Comparison of ENCODE assay signal across 9 mouse cellular contexts in the genomic region with DNA sequence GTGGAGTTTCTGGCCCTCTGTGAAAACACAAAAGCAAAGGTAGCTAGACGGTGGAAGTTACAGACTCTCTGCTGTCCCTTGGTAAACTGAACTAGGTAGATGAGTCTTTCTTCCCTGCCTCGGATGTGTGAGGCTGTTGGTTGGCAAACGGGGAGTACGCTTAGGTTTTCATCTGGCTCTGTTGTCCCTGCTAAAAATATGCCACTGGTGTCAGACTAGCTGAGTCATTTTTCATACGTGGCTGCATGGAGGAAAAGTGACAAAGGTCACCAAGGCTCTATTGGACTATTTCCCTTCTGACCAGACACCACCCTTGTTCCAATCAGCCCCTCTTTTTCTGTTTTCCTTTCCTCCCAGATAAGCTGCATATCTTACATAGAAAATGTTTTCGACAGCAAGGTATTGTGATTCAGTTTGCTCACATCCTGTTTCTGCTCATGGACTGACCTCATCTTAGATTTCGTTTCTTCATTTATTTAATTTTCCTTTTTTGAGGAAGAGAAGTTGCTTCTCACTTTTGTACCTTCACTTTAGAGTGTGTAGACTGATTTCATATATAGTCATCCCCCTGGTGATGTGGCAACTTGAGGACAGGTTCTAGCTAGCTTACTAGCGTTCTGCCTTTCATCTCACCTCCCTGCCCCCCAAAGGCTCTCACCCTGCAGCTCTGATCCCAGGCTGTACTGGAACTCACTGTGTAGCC. TPM values are rescaled to one million over a fixed set of nuclear protein-coding genes. Genes with fewer than 3 reads are reported as not detected.
DNase-seq lines count a peak whose midpoint lies in the region; ATAC-seq and TF ChIP-seq lines count a peak whose summit lies in the region.
"Had no signal": no experiment of that assay in that cellular context is flagged by ENCODE, and none has a peak within 500 bp of the region (broad histone marks: within the 10 kb centered on the region; RNA-seq: fewer than 3 reads in every experiment).

No protein-coding gene starts in this region.

- DNase-seq in left cerebral cortex, adult 2 months (ENCODE audit: extremely low spot score in 1 of 2, low spot score in 2 of 2): no peak
- no peak for DNase-seq in left cerebral cortex, postnatal 14 days (ENCODE audit: low spot score in 2 of 2)
- DNase-seq in splenic B cell, adult 2 months (ENCODE audit: low read depth, low spot score): peak; percentile 58
- DNase-seq in layer of hippocampus, adult 11-12 months (ENCODE audit: low spot score): no peak
- DNase-seq in thymus, postnatal 14 days: no peak
- DNase-seq in MN1 (ENCODE audit: low spot score): no peak

- no peak overlapping the region for H3K9ac ChIP-seq in kidney, embryonic 15.5 days
- H3K9ac ChIP-seq: forebrain, embryonic 15.5 days had no signal

- peak overlapping the region; percentile 58; the same call in 1 of the 2 replicates for H3K27ac ChIP-seq in left cerebral cortex, adult 2 months
- peak overlapping the region; percentile 81 for H3K27ac ChIP-seq in kidney, embryonic 15.5 days
- H3K27ac ChIP-seq: forebrain, embryonic 15.5 days had no signal

- H3K4me1 ChIP-seq in kidney, embryonic 15.5 days: 0 out of 2 replicates have a peak, but pooled peaks cover 9% of the 10 kb centered on the region
- H3K4me1 ChIP-seq: forebrain, embryonic 15.5 days had no signal

- TF ChIP-seq CTCF in left cerebral cortex, adult 2 months (IDR thresholded peaks at IDR 0.05): no peak

- ATAC-seq in granulocyte monocyte progenitor cell, adult 5-6 weeks (replicated peaks; ENCODE audit: poor library complexity, severe bottlenecking): peak; percentile 73
- no peak for ATAC-seq in kidney, embryonic 15.5 days (replicated peaks; ENCODE audit: low FRiP score)
- ATAC-seq: forebrain, embryonic 15.5 days had no signal

- intact Hi-C loops in left cerebral cortex, adult 2 months (cut with DNase I): no loop called here
- intact Hi-C loops in left cerebral cortex, postnatal 14 days (cut with DNase I): no loop called here

- H3K27me3 ChIP-seq in kidney, embryonic 15.5 days: 0 out of 2 replicates have a peak, but pooled peaks cover 1% of the 10 kb centered on the region
- no peaks in the 10 kb centered on the region for H3K27me3 ChIP-seq in splenic B cell, adult 2 months (ENCODE audit: control insufficient read depth, insufficient read depth, low read length, poor library complexity, severe bottlenecking)
- H3K27me3 ChIP-seq: forebrain, embryonic 15.5 days had no signal

- WGBS in kidney, embryonic 15.5 days: 60% methylated on average over 8 of the region's 8 CpGs

- H3K4me3 ChIP-seq in left cerebral cortex, adult 2 months: no peak overlapping the region
- no peak overlapping the region for H3K4me3 ChIP-seq in kidney, embryonic 15.5 days (replicated peaks)
- H3K4me3 ChIP-seq: forebrain, embryonic 15.5 days had no signal

- H3K36me3 ChIP-seq in kidney, embryonic 15.5 days: no peaks in the 10 kb centered on the region
- H3K36me3 ChIP-seq in splenic B cell, adult 2 months (ENCODE audit: control insufficient read depth, insufficient read depth, low read length, poor library complexity, severe bottlenecking): no peaks in the 10 kb centered on the region
- H3K36me3 ChIP-seq: forebrain, embryonic 15.5 days had no signal

- no peak overlapping the region for H3K4me2 ChIP-seq in kidney, embryonic 15.5 days
- H3K4me2 ChIP-seq: forebrain, embryonic 15.5 days had no signal

- H3K9me3 ChIP-seq in kidney, embryonic 15.5 days (replicated peaks): no peaks in the 10 kb centered on the region
- H3K9me3 ChIP-seq: forebrain, embryonic 15.5 days had no signal

RNA-seq across cellular contexts. Expression of a gene that starts 8.1 kb away (rescaled TPM):
- total RNA-seq in left cerebral cortex, adult 2 months (2021): 100 to 1,000 TPM; 289 to 291 TPM
- 100 to 1,000 TPM; 257 to 273 TPM for total RNA-seq in left cerebral cortex, postnatal 14 days (2021)
- 25.3 and 42.8 TPM in 2 replicates for total RNA-seq in granulocyte monocyte progenitor cell, adult 5-6 weeks (2014; fragmentation: Nextera tagmentation)
- 51.1 and 59.8 TPM in 2 replicates for total RNA-seq in granulocyte monocyte progenitor cell, adult 5-6 weeks (2017)
- 35.1 and 37.2 TPM in 2 replicates for polyA plus RNA-seq in kidney, embryonic 15.5 days (2015; fragmentation: Nextera tagmentation; extraction: Ambion mirVana)

RNA-seq across cellular contexts. Expression of a gene that starts 19.5 kb away (rescaled TPM):
- 100 to 1,000 TPM; 104 to 111 TPM for total RNA-seq in left cerebral cortex, adult 2 months (2021)
- total RNA-seq in left cerebral cortex, postnatal 14 days (2021): 100 to 1,000 TPM; 104 to 109 TPM
- total RNA-seq in granulocyte monocyte progenitor cell, adult 5-6 weeks (2014; fragmentation: Nextera tagmentation): 78.3 and 96.2 TPM in 2 replicates
- total RNA-seq in granulocyte monocyte progenitor cell, adult 5-6 weeks (2017): 178 and 237 TPM in 2 replicates
- polyA plus RNA-seq in kidney, embryonic 15.5 days (2015; fragmentation: Nextera tagmentation; extraction: Ambion mirVana): 165 and 172 TPM in 2 replicates

RNA-seq across cellular contexts. Expression of a gene that starts 19.7 kb away (rescaled TPM):
- total RNA-seq in left cerebral cortex, adult 2 months (2021): 10 to 100 TPM; 85.3 to 97.9 TPM
- 100 to 1,000 TPM; 131 to 161 TPM for total RNA-seq in left cerebral cortex, postnatal 14 days (2021)
- total RNA-seq in granulocyte monocyte progenitor cell, adult 5-6 weeks (2014; fragmentation: Nextera tagmentation): 112 and 180 TPM in 2 replicates
- total RNA-seq in granulocyte monocyte progenitor cell, adult 5-6 weeks (2017): not detected in 2 replicates
- 462 and 483 TPM in 2 replicates for polyA plus RNA-seq in kidney, embryonic 15.5 days (2015; fragmentation: Nextera tagmentation; extraction: Ambion mirVana)

RNA-seq across cellular contexts. Expression of a gene that starts 31.7 kb away (rescaled TPM):
- total RNA-seq in left cerebral cortex, adult 2 months (2021): 10 to 100 TPM; 72.6 to 83.4 TPM
- total RNA-seq in left cerebral cortex, postnatal 14 days (2021): 100 to 1,000 TPM in 1 of 2 experiments, 10 to 100 TPM in 1; 93.0 to 113 TPM
- 640 and 684 TPM in 2 replicates for total RNA-seq in granulocyte monocyte progenitor cell, adult 5-6 weeks (2014; fragmentation: Nextera tagmentation)
- total RNA-seq in granulocyte monocyte progenitor cell, adult 5-6 weeks (2017): 250 and 253 TPM in 2 replicates
- 262 and 314 TPM in 2 replicates for polyA plus RNA-seq in kidney, embryonic 15.5 days (2015; fragmentation: Nextera tagmentation; extraction: Ambion mirVana)

Comparison
In these comparisons a context has a peak if more than half of its experiments do, and no peak if none do; other contexts are left out.
1. RNA of a gene that starts 8.1 kb away (total RNA-seq): 289 to 291 TPM in left cerebral cortex, adult 2 months and 257 to 273 TPM in left cerebral cortex, postnatal 14 days; 25.3 to 59.8 TPM in granulocyte monocyte progenitor cell, adult 5-6 weeks; every median in the first group is over 4 times any median in the second.